Comparison of ENCODE assay signal across 8 mouse cellular contexts in the genomic region with DNA sequence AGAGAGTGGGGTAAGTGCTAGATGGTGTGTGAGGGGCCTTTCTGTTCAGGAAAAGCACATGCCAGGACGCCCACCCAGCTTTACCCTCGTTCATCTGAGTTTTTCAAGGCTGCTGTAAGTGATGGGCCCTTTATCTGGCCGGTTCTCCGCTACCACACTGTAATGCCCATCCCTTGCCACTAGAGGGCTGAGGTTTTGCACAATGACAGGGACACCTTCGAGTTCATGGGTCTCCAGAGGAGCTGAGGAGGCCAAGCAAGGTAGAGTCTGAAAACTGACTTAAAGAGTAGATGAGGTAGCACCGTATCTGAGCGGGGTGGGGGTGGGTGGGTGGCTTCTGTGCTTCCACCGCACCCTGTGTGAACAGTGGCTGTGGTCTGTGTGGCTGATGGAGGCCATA. TPM values are rescaled to one million over a fixed set of nuclear protein-coding genes. Genes with fewer than 3 reads are reported as not detected.
DNase-seq lines count a peak whose midpoint lies in the region; ATAC-seq lines count a peak whose summit lies in the region.

No protein-coding gene starts in this region.

- H3K4me1 ChIP-seq in kidney, embryonic 16.5 days (ENCODE audit: insufficient read depth, low read length) = no peaks in the 10 kb centered on the region
- peaks cover 12% of the 10 kb centered on the region for H3K4me1 ChIP-seq in limb, embryonic 13.5 days
- H3K4me1 ChIP-seq in midbrain, embryonic 14.5 days (ENCODE audit: control insufficient read depth, insufficient read depth, low read length) = no peaks in the 10 kb centered on the region

- DNase-seq in kidney, adult 11 months = peak; percentile 29
- peak; percentile 24 for DNase-seq in MEL-GATA-1-ER (ENCODE audit: extremely low read depth, low read depth)
- peak; percentile 57 for DNase-seq in cerebellum, adult 9-11 months
- peak; percentile 15 for DNase-seq in gastrocnemius, postnatal 25 days
- peak; percentile 79 for DNase-seq in midbrain, embryonic 14.5 days
- DNase-seq in testis, postnatal 10 days (ENCODE audit: low spot score) = peak; percentile 65

- H3K9ac ChIP-seq in kidney, embryonic 16.5 days (replicated peaks; ENCODE audit: low read length) = no peak overlapping the region
- no peak overlapping the region for H3K9ac ChIP-seq in limb, embryonic 13.5 days
- no peak overlapping the region for H3K9ac ChIP-seq in midbrain, embryonic 14.5 days (replicated peaks; ENCODE audit: low read length)

- WGBS in kidney, embryonic 16.5 days = 22% methylated on average over 8 of the region's 8 CpGs
- 22% methylated on average over 8 of the region's 8 CpGs for WGBS in limb, embryonic 13.5 days
- WGBS in midbrain, embryonic 14.5 days = 26% methylated on average over 8 of the region's 8 CpGs

- H3K27me3 ChIP-seq in kidney, embryonic 16.5 days (ENCODE audit: insufficient read depth, low read length) = no peaks in the 10 kb centered on the region
- H3K27me3 ChIP-seq in limb, embryonic 13.5 days = peaks cover 28% of the 10 kb centered on the region
- H3K27me3 ChIP-seq in midbrain, embryonic 14.5 days (ENCODE audit: control insufficient read depth, insufficient read depth, low read length) = no peaks in the 10 kb centered on the region

- H3K9me3 ChIP-seq in kidney, embryonic 16.5 days (ENCODE audit: low read length) = no peaks in the 10 kb centered on the region
- H3K9me3 ChIP-seq in limb, embryonic 13.5 days = no peaks in the 10 kb centered on the region
- no peaks in the 10 kb centered on the region for H3K9me3 ChIP-seq in midbrain, embryonic 14.5 days (ENCODE audit: control insufficient read depth, low read length)

- no peak overlapping the region for H3K27ac ChIP-seq in kidney, embryonic 16.5 days (ENCODE audit: low read length)
- no peak overlapping the region for H3K27ac ChIP-seq in limb, embryonic 13.5 days
- no peak overlapping the region for H3K27ac ChIP-seq in midbrain, embryonic 14.5 days (replicated peaks; ENCODE audit: low read depth, low read length)

- H3K36me3 ChIP-seq in kidney, embryonic 16.5 days (ENCODE audit: insufficient read depth, low read length) = no peaks in the 10 kb centered on the region
- no peaks in the 10 kb centered on the region for H3K36me3 ChIP-seq in limb, embryonic 13.5 days
- no peaks in the 10 kb centered on the region for H3K36me3 ChIP-seq in midbrain, embryonic 14.5 days (ENCODE audit: control insufficient read depth, insufficient read depth, low read length)

- no peak for ATAC-seq in kidney, embryonic 16.5 days (ENCODE audit: low FRiP score, low TSS enrichment)
- ATAC-seq in limb, embryonic 13.5 days (ENCODE audit: low FRiP score, low read depth) = peak; percentile 28; the same call in 1 of the 2 replicates
- ATAC-seq in midbrain, embryonic 14.5 days (ENCODE audit: low FRiP score, low TSS enrichment) = no peak; the same call in 1 of the 2 replicates

- H3K4me3 ChIP-seq in kidney, embryonic 16.5 days (ENCODE audit: low read length) = no peak overlapping the region
- no peak overlapping the region for H3K4me3 ChIP-seq in limb, embryonic 13.5 days
- H3K4me3 ChIP-seq in midbrain, embryonic 14.5 days (replicated peaks; ENCODE audit: low read depth, low read length) = no peak overlapping the region

- H3K4me2 ChIP-seq in kidney, embryonic 16.5 days (replicated peaks; ENCODE audit: low read depth, low read length) = no peak overlapping the region
- no peak overlapping the region for H3K4me2 ChIP-seq in limb, embryonic 13.5 days (replicated peaks)
- H3K4me2 ChIP-seq in midbrain, embryonic 14.5 days (ENCODE audit: low read length) = no peak overlapping the region

RNA-seq across cellular contexts. Expression of gene Cnih3, which starts 27.2 kb away (rescaled TPM):
- polyA plus RNA-seq in kidney, embryonic 16.5 days (2015; fragmentation: Nextera tagmentation; extraction: Ambion mirVana) = 0.17 TPM in 1 of 2 replicates, not detected in the other
- total RNA-seq in gastrocnemius, postnatal 25 days (2021) = not detected
- polyA plus RNA-seq in limb, embryonic 13.5 days (2015; fragmentation: Nextera tagmentation; extraction: Ambion mirVana) = 0.71 and 0.87 TPM in 2 replicates
- 7.6 and 10.3 TPM in 2 replicates for polyA plus RNA-seq in midbrain, embryonic 14.5 days (2014; fragmentation: Nextera tagmentation; extraction: Ambion mirVana)

Comparison
In these comparisons a context has a peak if more than half of its experiments do, and no peak if none do; other contexts are left out.
1. DNase-seq: peak in every context shown above with its lines; median percentile 79 in midbrain, embryonic 14.5 days; 65 in testis, postnatal 10 days; 57 in cerebellum, adult 9-11 months; 29 in kidney, adult 11 months; 24 in MEL-GATA-1-ER; 15 in gastrocnemius, postnatal 25 days.